Mouse (Mus musculus): ENCODE measurements around the gene Hesx1.

- TF ChIP-seq CTCF (IDR thresholded peaks at IDR 0.05): peak; percentile 23
- TF ChIP-seq EP300 (IDR thresholded peaks at IDR 0.05): no peak
These were observed 21.1 kb upstream of the Hesx1 start for GRCm38 (mm10) chr14:26973089-26973488.

Measured in lung, postnatal 0 days (tissue).